Mouse (Mus musculus) ES-Bruce4 (cell line): ENCODE data around the gene Fam57a. TPM values are rescaled to one million over a fixed set of nuclear protein-coding genes. Genes with fewer than 3 reads are reported as not detected.
A peak's percentile ranks its signal among the peaks of the same experiment; 100 is the strongest.

ENCODE experiments used
- H3K27ac ChIP-seq: 2 replicates; pipeline ENCODE4 v1.5.1; 2012; ENCODE audit warnings: low read length, inconsistent platforms; ENCODE audit not compliant: insufficient read depth
- H3K27me3 ChIP-seq: 2 replicates; pipeline ENCODE4 v1.6.1; 2012; ENCODE audit warnings: mild to moderate bottlenecking, low read length, inconsistent platforms; ENCODE audit not compliant: control insufficient read depth, poor library complexity, insufficient read depth, severe bottlenecking
- H3K36me3 ChIP-seq: 2 replicates; pipeline ENCODE4 v1.6.1; 2012; ENCODE audit warnings: inconsistent platforms, mild to moderate bottlenecking, low read length, moderate library complexity; ENCODE audit not compliant: control insufficient read depth, poor library complexity, insufficient read depth, severe bottlenecking
- H3K4me1 ChIP-seq: one replicate; pipeline ENCODE4 v1.8.1; 2011; ENCODE audit warnings: low read length; ENCODE audit not compliant: control insufficient read depth, insufficient read depth
- H3K4me3 ChIP-seq: 2 replicates; pipeline ENCODE4 v1.5.1; 2011; ENCODE audit warnings: low read depth, mild to moderate bottlenecking, low read length
- H3K9ac ChIP-seq: 2 replicates; pipeline ENCODE4 v1.6.1; 2012; ENCODE audit warnings: low read depth, mild to moderate bottlenecking, inconsistent platforms; ENCODE audit not compliant: poor library complexity, severe bottlenecking
- H3K9me3 ChIP-seq: replicated peaks from 2 replicates; pipeline ENCODE4 v1.6.1; 2012; ENCODE audit warnings: mild to moderate bottlenecking, low read length, inconsistent platforms; ENCODE audit not compliant: control insufficient read depth, poor library complexity, insufficient read depth, severe bottlenecking
- CTCF ChIP-seq: IDR thresholded peaks from one replicate; pipeline ENCODE4 v1.8.1; 2011; ENCODE audit warnings: low read depth, low read length
- EP300 ChIP-seq: IDR thresholded peaks from 2 replicates; pipeline ENCODE4 v1.6.1; 2011; ENCODE audit warnings: low read depth, low read length; ENCODE audit not compliant: insufficient read depth
- POLR2A ChIP-seq: IDR thresholded peaks from one replicate; pipeline ENCODE4 v1.8.1; 2011; ENCODE audit warnings: low read length; ENCODE audit not compliant: insufficient read depth
- polyA plus RNA-seq: library from polyadenylated mRNA; stranded (reverse); fragments of >200 nt; gene quantifications from 2 replicates; pipeline ENCODE4 v1.2.4, GENCODE M21; 2011; ENCODE audit warnings: low read depth; ENCODE audit not compliant: missing spikeins, insufficient read depth, insufficient read length

The Fam57a gene
- polyA plus RNA-seq, 1 experiment: 7.3 TPM

GRCm38 (mm10) chr11:76170207-76170606, 9.3 kb upstream of the Fam57a start:
- H3K9me3 ChIP-seq: no peaks in the 10 kb centered on the region
- H3K4me1 ChIP-seq: no peaks in the 10 kb centered on the region
- no peak for TF ChIP-seq EP300
- no peak for TF ChIP-seq CTCF
- TF ChIP-seq POLR2A: no peak

GRCm38 (mm10) chr11:76178726-76179494, 561 bp upstream of the Fam57a start:
- no peaks in the 10 kb centered on the region for H3K9me3 ChIP-seq
- peak overlapping the region; percentile 57 for H3K9ac ChIP-seq
- no peak for TF ChIP-seq CTCF
- TF ChIP-seq EP300: no peak
- no peak for TF ChIP-seq POLR2A
- H3K4me3 ChIP-seq: peak overlapping the region; percentile 87
- no peaks in the 10 kb centered on the region for H3K27me3 ChIP-seq
- H3K36me3 ChIP-seq: no peaks in the 10 kb centered on the region
- no peaks in the 10 kb centered on the region for H3K4me1 ChIP-seq
- H3K27ac ChIP-seq: no peak overlapping the region

More at GRCm38 (mm10) chr11:76170207-76170606, 9.3 kb upstream of the Fam57a start:
- H3K9ac ChIP-seq: no peak overlapping the region
- H3K4me3 ChIP-seq: no peak overlapping the region
- H3K27me3 ChIP-seq: no peaks in the 10 kb centered on the region
- no peak overlapping the region for H3K27ac ChIP-seq
- peaks cover 3% of the 10 kb centered on the region; the same call in 1 of the 2 replicates for H3K36me3 ChIP-seq

- H3K4me1 ChIP-seq: no peaks in the 10 kb centered on the region
- H3K27ac ChIP-seq: no peak overlapping the region
- TF ChIP-seq POLR2A (no peak), EP300 (no peak)
- no peaks in the 10 kb centered on the region for H3K9me3 ChIP-seq
- H3K9ac ChIP-seq: peak overlapping the region; percentile 57
- H3K4me3 ChIP-seq: peak overlapping the region; percentile 87
- no peaks in the 10 kb centered on the region for H3K36me3 ChIP-seq
- H3K27me3 ChIP-seq: no peaks in the 10 kb centered on the region
These were observed 672 bp downstream of the Fam57a start for GRCm38 (mm10) chr11:76180146-76180540.

GRCm38 (mm10) chr11:76183745-76184144, 4.3 kb downstream of the Fam57a start:
- Histone ChIP-seq H3K9ac (no peak overlapping the region), H3K27me3 (no peaks in the 10 kb centered on the region), H3K4me1 (no peaks in the 10 kb centered on the region), H3K27ac (no peak overlapping the region), H3K36me3 (no peaks in the 10 kb centered on the region), H3K4me3 (no peak overlapping the region), H3K9me3 (no peaks in the 10 kb centered on the region)
- TF ChIP-seq CTCF: no peak
- TF ChIP-seq EP300: no peak
- TF ChIP-seq POLR2A: no peak

- no peak overlapping the region for H3K9ac ChIP-seq
- H3K4me1 ChIP-seq: no peaks in the 10 kb centered on the region
- TF ChIP-seq CTCF: no peak
- no peak for TF ChIP-seq EP300
- TF ChIP-seq POLR2A: no peak
- no peaks in the 10 kb centered on the region for H3K36me3 ChIP-seq
- no peaks in the 10 kb centered on the region for H3K27me3 ChIP-seq
- H3K4me3 ChIP-seq: no peak overlapping the region
- no peak overlapping the region for H3K27ac ChIP-seq
- no peaks in the 10 kb centered on the region for H3K9me3 ChIP-seq
These were observed 7.4 kb downstream of the Fam57a start for GRCm38 (mm10) chr11:76186908-76187307.

- no peaks in the 10 kb centered on the region for H3K4me1 ChIP-seq
- H3K9me3 ChIP-seq: no peaks in the 10 kb centered on the region
- H3K9ac ChIP-seq: no peak overlapping the region
- H3K27me3 ChIP-seq: peaks cover 2% of the 10 kb centered on the region; the same call in 1 of the 2 replicates
- TF ChIP-seq CTCF: no peak
- TF ChIP-seq POLR2A: no peak
- TF ChIP-seq EP300: no peak
- no peak overlapping the region for H3K4me3 ChIP-seq
- H3K36me3 ChIP-seq: no peaks in the 10 kb centered on the region
- H3K27ac ChIP-seq: no peak overlapping the region
These were observed 17.0 kb downstream of the Fam57a start for GRCm38 (mm10) chr11:76196275-76196976.
